17 mouse cellular contexts compared by ENCODE assay signal in genomic region chr3:27293645-27294385, GRCm38 (mm10). TPM values are rescaled to one million over a fixed set of nuclear protein-coding genes. Genes with fewer than 3 reads are reported as not detected.
"Had no signal": no experiment of that assay in that cellular context is flagged by ENCODE, and none has a peak within 500 bp of the region (broad histone marks: within the 10 kb centered on the region; RNA-seq: fewer than 3 reads in every experiment).

No protein-coding gene starts in this region.

- H3K9ac ChIP-seq: liver, embryonic 14.5 days; liver, postnatal 0 days; lung, embryonic 14.5 days; midbrain, embryonic 12.5 days; midbrain, embryonic 15.5 days had no signal

- H3K4me3 ChIP-seq: left cerebral cortex, adult 2 months; midbrain, embryonic 12.5 days; midbrain, embryonic 15.5 days had no signal

- H3K27me3 ChIP-seq: midbrain, embryonic 12.5 days; midbrain, embryonic 15.5 days had no signal

- H3K36me3 ChIP-seq: midbrain, embryonic 12.5 days; midbrain, embryonic 15.5 days had no signal

- ATAC-seq: liver, postnatal 0 days; lung, postnatal 0 days; midbrain, embryonic 15.5 days had no signal

- H3K4me2 ChIP-seq: liver, embryonic 11.5 days; lung, embryonic 14.5 days; midbrain, embryonic 12.5 days; midbrain, embryonic 15.5 days had no signal

- H3K4me1 ChIP-seq: midbrain, embryonic 12.5 days; midbrain, embryonic 15.5 days had no signal

- H3K9me3 ChIP-seq: midbrain, embryonic 12.5 days; midbrain, embryonic 15.5 days had no signal

- DNase-seq: kidney, adult 18-20 months; kidney, adult 9 months; kidney, postnatal 10 days; kidney, postnatal 36 days; layer of hippocampus, postnatal 36 days; liver, postnatal 0 days; lung, embryonic 14.5 days; thymus, adult 18-20 months; thymus, postnatal 14 days; thymus, postnatal 4 days had no signal

- H3K27ac ChIP-seq: left cerebral cortex, adult 2 months; liver, embryonic 14.5 days; macrophage; midbrain, embryonic 12.5 days; midbrain, embryonic 15.5 days had no signal

RNA-seq across cellular contexts. Expression of gene Tnfsf10, which starts 23.0 kb away (rescaled TPM):
- polyA plus RNA-seq: midbrain, embryonic 12.5 days had no signal
